Mouse (Mus musculus): ENCODE results near the gene Gpank1.

Gpank1 gene

DNA sequence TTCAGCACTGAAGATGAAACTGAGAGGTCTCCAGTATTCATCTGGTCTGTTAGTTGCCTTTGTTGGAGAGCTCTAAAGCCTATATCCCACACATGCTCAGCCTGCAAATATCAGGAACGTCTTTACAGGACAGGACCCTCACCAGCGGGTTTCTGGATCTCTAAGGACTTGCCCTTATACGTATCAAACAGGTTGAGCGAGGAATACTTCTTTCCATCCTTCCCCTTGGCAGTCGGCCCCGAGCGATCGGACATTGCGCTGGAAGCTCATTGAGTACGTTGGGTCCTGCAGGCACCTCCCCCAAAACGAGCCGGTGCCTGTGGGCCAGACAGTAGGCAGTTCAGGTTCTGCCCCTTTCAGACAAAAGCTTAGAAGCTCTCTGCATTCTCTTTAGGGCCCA is 41.5 kb downstream of the Gpank1 start:
- DNase-seq = no peak

DNA sequence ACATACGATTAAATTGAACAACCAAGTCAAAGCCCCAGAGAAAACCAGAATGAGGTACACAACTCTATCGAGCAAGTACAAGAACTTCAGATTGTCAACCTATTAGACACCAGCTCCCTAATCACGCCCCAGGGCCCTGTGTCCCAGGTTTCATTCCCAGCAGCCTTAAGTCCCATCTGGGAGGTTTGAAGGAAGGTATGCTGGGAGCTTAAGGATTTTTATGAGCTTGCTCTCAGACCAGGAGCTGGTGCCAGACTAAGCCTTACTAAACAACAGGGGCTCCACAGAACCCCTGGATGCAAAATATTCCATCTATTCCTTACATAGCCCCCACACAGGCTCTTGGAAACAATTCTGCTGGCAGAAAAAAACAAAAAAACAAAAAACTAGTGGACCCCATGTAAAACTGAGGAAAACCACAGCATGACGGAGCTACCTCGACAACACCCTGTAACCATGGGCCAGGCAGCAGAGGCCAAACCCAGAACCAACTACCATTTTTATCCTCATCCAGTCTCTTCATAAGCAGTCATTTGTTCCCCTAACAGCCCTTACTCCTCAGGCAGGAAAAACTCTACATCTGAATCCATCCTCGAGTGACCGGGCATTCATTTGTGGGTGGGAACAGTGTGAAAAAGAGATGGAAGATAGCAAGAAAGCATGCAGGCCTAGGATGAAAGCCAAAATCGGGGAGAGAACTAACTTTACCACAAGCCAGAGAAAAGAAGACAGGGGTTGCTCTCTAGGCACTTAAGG is 42.2 kb downstream of the Gpank1 start:
- DNase-seq = no peak

DNA sequence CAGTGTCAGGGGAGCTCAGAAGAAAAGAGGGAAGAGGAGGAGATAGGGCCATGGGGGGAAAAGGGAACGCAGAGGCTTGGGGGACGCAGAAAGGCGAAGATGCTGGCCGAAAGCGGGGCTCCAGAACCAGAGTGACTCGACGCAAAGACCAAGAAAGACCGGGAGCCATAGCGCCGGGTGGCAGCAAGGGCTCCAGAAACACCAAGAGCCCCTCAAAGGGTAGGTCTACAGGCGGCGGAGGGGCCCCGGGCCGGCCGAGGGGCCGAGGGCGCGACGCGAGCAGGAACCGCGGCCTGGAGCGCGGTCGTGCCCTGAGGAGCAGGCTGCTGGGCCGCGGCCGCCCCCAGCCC is 42.9 kb downstream of the Gpank1 start:
- no peak for DNase-seq

DNA sequence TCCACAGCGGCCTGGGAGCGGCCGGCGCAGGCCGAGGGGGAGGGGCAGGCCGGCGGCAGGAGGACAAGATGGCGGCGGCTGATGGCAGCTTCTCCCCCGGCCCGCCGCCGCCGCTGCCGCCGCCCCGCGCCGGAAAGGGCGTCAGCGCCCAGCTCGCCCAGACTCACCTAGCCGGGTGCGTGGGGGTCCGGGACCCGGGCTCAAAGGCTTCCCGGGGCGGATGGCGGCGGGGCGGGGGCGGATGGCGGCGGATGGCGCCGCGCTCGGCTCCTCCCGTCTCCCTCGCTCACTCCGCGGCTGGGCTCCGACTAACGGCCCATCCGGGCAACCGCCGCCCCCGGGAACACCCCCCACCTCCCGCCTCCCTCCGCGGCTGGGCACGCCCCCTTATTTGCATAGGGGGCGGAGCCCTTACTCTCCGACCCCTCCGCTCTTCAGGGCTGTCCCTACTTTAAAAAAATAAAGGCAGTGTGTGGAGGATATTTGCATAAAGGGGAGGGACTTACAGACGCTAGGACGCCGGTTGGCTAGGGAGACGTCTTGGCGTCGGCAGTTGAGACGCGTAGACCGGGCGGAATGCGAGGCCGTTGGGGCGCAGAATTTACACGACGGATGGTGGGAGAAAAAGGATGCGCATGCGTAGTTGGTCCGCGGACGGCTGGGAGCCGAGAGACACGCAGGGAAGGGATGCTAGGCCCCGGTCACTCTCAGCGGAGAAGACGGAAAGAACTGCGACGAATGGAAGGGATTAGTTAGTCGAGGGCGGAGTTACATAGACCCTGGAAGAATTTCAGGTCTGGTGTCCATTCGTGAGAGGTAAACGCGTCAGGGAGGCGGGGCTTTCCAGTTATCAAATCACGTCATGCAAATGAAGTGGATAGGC is 43.6 kb downstream of the Gpank1 start, which contains the start of gene Prrc2a:
Prrc2a (minus strand) TSS at position 330 of the 883 bp plus-strand sequence.
- peak; percentile 96 for DNase-seq

DNA sequence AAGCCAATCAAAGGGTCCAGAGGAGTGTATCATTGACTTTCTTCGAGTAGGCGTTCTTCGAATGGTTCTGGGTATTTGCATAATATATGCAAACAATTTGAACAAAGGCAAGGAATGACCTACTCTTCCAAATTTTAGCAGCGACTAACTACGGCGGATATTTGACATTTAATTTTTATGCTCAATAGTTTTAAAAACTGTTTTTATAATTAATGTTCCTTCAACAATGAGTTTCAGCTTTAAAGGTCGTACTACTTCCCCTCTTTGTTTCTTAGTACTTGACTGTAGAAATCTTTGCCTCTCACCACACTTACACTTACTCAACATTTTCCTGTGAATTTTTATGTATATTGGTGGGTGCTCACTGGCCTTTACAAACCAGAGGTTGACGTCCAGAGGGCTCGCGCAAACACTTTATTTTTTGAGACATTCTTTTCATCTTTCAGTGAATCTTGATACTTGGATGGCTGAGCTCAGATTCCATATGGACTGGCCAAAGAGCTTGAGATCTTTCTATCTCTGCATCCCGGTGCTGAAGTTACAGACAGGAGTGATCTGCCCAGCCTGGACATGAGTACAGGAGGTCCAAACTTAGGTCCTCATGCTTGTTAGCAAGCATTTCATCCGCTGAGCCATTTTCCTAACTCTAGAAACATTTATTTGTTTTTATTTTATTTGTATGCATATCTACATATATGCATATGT is 44.3 kb downstream of the Gpank1 start:
- DNase-seq = no peak

- DNase-seq = peak; percentile 76
These were observed 45.2 kb downstream of the Gpank1 start for GRCm38 (mm10) chr17:35166352-35167035.

DNA sequence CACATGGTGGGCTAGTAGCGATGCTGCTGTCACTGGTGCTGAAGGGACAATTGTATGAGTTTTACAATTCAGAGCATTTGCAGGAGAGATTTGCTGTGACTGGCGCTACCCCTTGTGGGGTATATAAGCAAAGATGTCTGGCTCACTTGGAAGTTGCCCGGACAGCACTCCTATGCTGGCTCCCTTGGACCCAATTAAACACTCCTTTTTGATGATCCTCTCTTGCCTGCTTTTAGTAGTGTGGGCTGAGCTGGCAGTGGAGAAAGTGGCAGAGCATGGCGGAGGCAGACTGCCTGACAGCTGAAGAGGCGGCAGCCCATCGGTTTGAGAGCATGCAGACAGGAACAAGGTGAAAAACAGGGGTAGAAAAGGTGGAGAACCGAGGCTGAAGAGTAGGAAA is 46.5 kb downstream of the Gpank1 start:
- DNase-seq = no peak

- DNase-seq = peak; percentile 37
These were observed 47.4 kb downstream of the Gpank1 start for GRCm38 (mm10) chr17:35168541-35169207.

GRCm38 (mm10) chr17:35172445-35173234 is 51.4 kb downstream of the Gpank1 start:
- DNase-seq = no peak

DNA sequence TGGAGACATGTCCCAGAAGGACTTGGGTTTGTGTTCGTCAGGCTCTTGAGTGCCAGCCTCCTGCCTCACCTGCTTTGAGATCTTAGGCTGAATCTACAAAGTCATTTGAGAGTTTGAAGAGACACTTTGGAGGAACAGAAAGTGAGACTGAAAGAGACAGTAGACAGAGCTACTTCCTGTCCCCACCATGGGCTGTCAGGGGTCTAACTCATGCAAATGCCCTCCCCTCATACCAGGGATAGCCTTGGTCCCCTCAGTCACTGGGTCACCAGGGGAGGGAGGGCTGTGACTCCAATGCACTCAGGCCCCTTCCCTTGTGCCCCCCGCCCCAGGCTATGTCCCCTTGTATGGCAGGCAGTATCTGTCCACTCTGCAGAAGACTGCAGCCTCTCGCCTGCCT is 52.1 kb downstream of the Gpank1 start:
- DNase-seq = no peak

Data from thymus, postnatal 25 days (tissue).